Mouse (Mus musculus) lung, embryonic 14.5 days (tissue): ENCODE results near the gene Fat4. TPM values are rescaled to one million over a fixed set of nuclear protein-coding genes. Genes with fewer than 3 reads are reported as not detected.

ENCODE experiments used
- ATAC-seq: fragments of 200-750 bp; cut with Nextera tagmentation; 2 replicates; pipeline ENCODE4 v1.8.0; 2017; ENCODE audit warnings: mild to moderate bottlenecking, moderate TSS enrichment, moderate library complexity; ENCODE audit not compliant: insufficient read depth
- DNase-seq: peaks from one replicate; pipeline ENCODE4 v3.0.0-alpha.2; 2015
- H3K27ac ChIP-seq: fragments of 300-500 bp; sonication (generic); 2 replicates; pipeline ENCODE4 v1.5.1; 2014; ENCODE audit warnings: low read depth, mild to moderate bottlenecking, moderate library complexity
- H3K27me3 ChIP-seq: fragments of 300-500 bp; sonication (generic); 2 replicates; pipeline ENCODE4 v1.6.1; 2014; ENCODE audit warnings: low read length, control low read depth; ENCODE audit not compliant: insufficient read depth
- H3K36me3 ChIP-seq: fragments of 300-500 bp; sonication (generic); 2 replicates; pipeline ENCODE4 v1.6.1; 2014; ENCODE audit warnings: control low read depth; ENCODE audit not compliant: insufficient read depth
- H3K4me1 ChIP-seq: fragments of 300-500 bp; sonication (generic); 2 replicates; pipeline ENCODE4 v1.6.1; 2014; ENCODE audit warnings: antibody characterized with exemption, control low read depth; ENCODE audit not compliant: insufficient read depth
- H3K4me2 ChIP-seq: fragments of 300-500 bp; sonication (generic); 2 replicates; pipeline ENCODE4 v1.6.1; 2014; ENCODE audit warnings: mild to moderate bottlenecking
- H3K4me3 ChIP-seq: fragments of 300-500 bp; sonication (generic); 2 replicates; pipeline ENCODE4 v1.5.1; 2014; ENCODE audit warnings: low read depth, low read length
- H3K9ac ChIP-seq: fragments of 300-500 bp; sonication (generic); 2 replicates; pipeline ENCODE4 v1.6.1; 2014
- H3K9me3 ChIP-seq: fragments of 300-500 bp; sonication (generic); 2 replicates; pipeline ENCODE4 v1.6.1; 2016; ENCODE audit warnings: low read depth, low read length, control low read depth
- CTCF ChIP-seq: IDR thresholded peaks from 2 replicates; pipeline ENCODE4 v1.5.1; 2016; ENCODE audit warnings: antibody characterized with exemption, low read depth
- WGBS: fragments of 180-500 bp; shearing (Covaris S2); extraction: QIAGEN DNeasy Blood & Tissue Kit; methylation state at CpG from one replicate; pipeline ENCODE4 v1.1.7; 2014; 5-methylcytosine and 5-hydroxymethylcytosine counted together
- polyA plus RNA-seq: library from polyadenylated mRNA; unstranded; fragments of >200 nt; fragmentation: Nextera tagmentation; extraction: Ambion mirVana; gene quantifications from 2 replicates; pipeline ENCODE4 v1.2.1, GENCODE M21; 2014

Fat4 gene
- polyA plus RNA-seq, 1 experiment from 2014 or later, result 9.3 TPM

- Histone ChIP-seq H3K9ac (no peak overlapping the region), H3K4me1 (no peaks in the 10 kb centered on the region), H3K36me3 (no peaks in the 10 kb centered on the region), H3K4me3 (no peak overlapping the region), H3K27me3 (no peaks in the 10 kb centered on the region), H3K9me3 (no peaks in the 10 kb centered on the region), H3K4me2 (no peak overlapping the region), H3K27ac (no peak overlapping the region)
- 35% methylated on average over 5 of the region's 5 CpGs for WGBS
- peak; percentile 44 for TF ChIP-seq CTCF
- ATAC-seq (no peak), DNase-seq (peak; percentile 50)
Measured at GRCm38 (mm10) chr3:38860683-38861082, 26.1 kb upstream of the Fat4 start.

DNA sequence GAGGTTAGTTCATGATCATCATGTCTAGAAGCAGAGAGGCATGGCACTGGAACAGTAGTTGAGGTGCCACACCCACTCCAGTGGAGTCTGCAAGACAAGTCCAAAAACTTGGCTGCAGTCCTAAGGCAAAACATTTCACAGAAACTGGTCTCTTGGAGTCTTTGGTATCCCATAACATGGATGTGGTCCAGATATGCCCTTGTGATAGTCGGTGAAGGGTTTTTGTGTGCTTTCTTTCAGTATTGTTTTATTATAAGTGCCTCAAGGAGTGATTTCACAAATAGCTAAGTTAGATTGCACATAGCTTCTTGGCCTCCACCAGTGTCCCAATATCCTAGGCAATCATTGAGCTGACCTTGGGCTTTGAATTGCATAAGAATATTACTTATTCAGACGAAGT, 15.4 kb upstream of the Fat4 start:
- no peaks in the 10 kb centered on the region for H3K27me3 ChIP-seq
- no peak for TF ChIP-seq CTCF
- no peak overlapping the region for H3K27ac ChIP-seq
- no peaks in the 10 kb centered on the region for H3K4me1 ChIP-seq
- WGBS, result 81% methylated on average over 2 of the region's 2 CpGs
- H3K4me2 ChIP-seq, result no peak overlapping the region
- no peaks in the 10 kb centered on the region for H3K9me3 ChIP-seq
- no peak overlapping the region for H3K4me3 ChIP-seq
- no peak for DNase-seq
- ATAC-seq, result no peak
- no peaks in the 10 kb centered on the region for H3K36me3 ChIP-seq
- no peak overlapping the region for H3K9ac ChIP-seq

GRCm38 (mm10) chr3:38875872-38876271, 10.9 kb upstream of the Fat4 start:
- ATAC-seq, result no peak
- Histone ChIP-seq H3K4me1 (no peaks in the 10 kb centered on the region), H3K4me2 (no peak overlapping the region), H3K9ac (no peak overlapping the region), H3K9me3 (no peaks in the 10 kb centered on the region), H3K27ac (no peak overlapping the region), H3K4me3 (no peak overlapping the region), H3K27me3 (no peaks in the 10 kb centered on the region), H3K36me3 (no peaks in the 10 kb centered on the region)
- no peak for DNase-seq
- peak; percentile 42; the same call in 1 of the 2 replicates for TF ChIP-seq CTCF
- whole genome bisulfite sequencing, result 82% methylated on average over 2 of the region's 2 CpGs

DNA sequence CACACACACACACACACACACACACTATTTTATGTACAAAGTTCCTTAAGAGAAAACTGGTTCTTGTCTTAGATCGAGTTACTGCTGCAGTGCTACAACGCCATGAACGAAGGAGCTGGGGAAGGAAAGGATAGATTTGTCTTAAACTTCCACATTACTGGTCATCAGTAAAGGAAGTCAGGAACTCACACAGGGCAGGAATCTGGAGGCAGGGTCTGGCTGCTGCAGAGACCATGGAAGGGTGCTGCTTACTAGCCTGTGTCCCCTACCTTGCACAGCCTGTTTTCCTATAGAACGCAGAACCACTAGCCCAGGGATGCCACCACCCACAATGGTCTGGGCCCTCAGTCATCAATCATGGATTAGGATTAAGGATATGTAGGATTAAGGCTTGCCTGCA, 10.0 kb upstream of the Fat4 start:
- WGBS, result 92% methylated on average over 4 of the region's 4 CpGs
- DNase-seq (no peak), ATAC-seq (no peak)
- Histone ChIP-seq H3K27ac (no peak overlapping the region), H3K36me3 (no peaks in the 10 kb centered on the region), H3K4me2 (no peak overlapping the region), H3K4me1 (no peaks in the 10 kb centered on the region), H3K9me3 (no peaks in the 10 kb centered on the region), H3K4me3 (no peak overlapping the region), H3K9ac (no peak overlapping the region), H3K27me3 (no peaks in the 10 kb centered on the region)
- TF ChIP-seq CTCF, result no peak

DNA sequence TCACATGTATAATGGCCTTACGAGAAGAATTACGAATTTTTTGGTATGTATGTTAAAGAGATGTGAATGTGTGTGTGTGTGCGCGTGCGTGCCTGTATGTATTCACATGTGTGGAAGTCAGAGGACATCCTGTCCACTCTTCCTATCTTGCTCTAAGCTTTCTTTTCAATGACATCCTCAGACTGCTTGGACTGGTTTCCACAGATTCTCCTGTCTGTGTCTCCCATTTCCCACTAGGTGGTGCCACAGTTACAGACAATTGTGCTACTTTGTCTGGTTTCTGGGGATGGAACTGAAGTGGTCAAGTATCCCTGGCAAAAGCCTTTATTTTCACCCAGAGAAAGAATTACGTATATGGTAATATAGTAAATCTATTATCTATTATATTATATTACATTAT, 4.0 kb upstream of the Fat4 start:
- peak; percentile 84 for TF ChIP-seq CTCF
- WGBS, result 59% methylated on average over 6 of the region's 6 CpGs
- no peak overlapping the region for H3K4me3 ChIP-seq
- ATAC-seq (no peak), DNase-seq (peak; percentile 91)
- no peaks in the 10 kb centered on the region for H3K36me3 ChIP-seq
- no peak overlapping the region for H3K9ac ChIP-seq
- H3K27me3 ChIP-seq, result no peaks in the 10 kb centered on the region; the same call in 1 of the 2 replicates
- no peaks in the 10 kb centered on the region for H3K4me1 ChIP-seq
- no peak overlapping the region for H3K4me2 ChIP-seq
- no peak overlapping the region for H3K27ac ChIP-seq
- no peaks in the 10 kb centered on the region for H3K9me3 ChIP-seq

DNA sequence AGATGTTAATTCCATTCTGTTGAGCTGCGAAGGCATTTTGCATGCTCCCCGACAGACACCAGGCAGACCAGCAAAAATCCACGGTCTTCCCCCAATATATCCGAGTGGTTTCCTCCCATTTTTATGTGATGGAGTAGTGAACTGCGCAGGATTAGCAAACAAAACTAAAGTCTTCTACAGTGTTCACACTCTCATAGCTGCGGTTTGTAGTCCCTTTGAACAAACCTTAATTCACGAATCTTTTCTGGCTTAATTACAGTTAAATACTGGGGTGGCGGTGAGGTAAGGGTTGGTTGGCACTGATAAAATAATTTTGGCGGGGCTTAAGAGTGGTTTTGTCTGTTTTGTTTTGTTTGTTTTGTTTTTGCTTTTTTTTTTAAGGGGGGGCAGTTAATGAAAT, 3.1 kb upstream of the Fat4 start:
- TF ChIP-seq CTCF, result no peak
- H3K4me3 ChIP-seq, result no peak overlapping the region
- no peak for ATAC-seq

DNA sequence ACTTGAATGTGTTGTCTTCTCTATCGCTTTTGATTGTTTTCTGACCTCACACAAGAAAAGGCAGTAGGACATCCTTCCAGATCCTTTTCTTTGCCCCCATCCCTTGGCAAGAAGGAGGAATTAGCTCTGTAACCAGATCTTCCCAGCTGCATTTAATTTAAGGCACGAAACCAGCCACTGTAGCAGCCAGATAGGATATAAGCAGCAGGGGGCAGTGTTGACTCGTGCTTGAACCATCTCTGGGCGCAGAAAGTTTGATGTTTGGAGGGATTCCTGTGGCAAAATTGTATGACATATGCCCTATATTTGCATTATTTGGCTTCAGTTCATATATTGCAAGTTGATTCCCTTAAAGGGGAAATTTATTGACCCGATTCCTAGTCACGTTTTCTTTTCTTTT, 2.5 kb upstream of the Fat4 start:
- Histone ChIP-seq H3K27ac (0 out of 2 replicates have a peak overlapping the region, but pooled peaks have one; percentile 13), H3K27me3 (no peaks in the 10 kb centered on the region; the same call in 1 of the 2 replicates), H3K4me3 (peak overlapping the region; percentile 79), H3K4me2 (peak overlapping the region; percentile 96), H3K9ac (no peak overlapping the region; the same call in 1 of the 2 replicates), H3K4me1 (peaks cover 10% of the 10 kb centered on the region), H3K9me3 (no peaks in the 10 kb centered on the region), H3K36me3 (peaks cover 2% of the 10 kb centered on the region; the same call in 1 of the 2 replicates)
- peak; percentile 91 for TF ChIP-seq CTCF
- ATAC-seq (peak; percentile 26; the same call in 1 of the 2 replicates), DNase-seq (peak; percentile 98)
- WGBS, result 0% methylated on average over 6 of the region's 6 CpGs

More for the DNA sequence above, 3.1 kb upstream of the Fat4 start:
- no peak for DNase-seq
- Histone ChIP-seq H3K27me3 (no peaks in the 10 kb centered on the region; the same call in 1 of the 2 replicates), H3K4me1 (peaks cover 7% of the 10 kb centered on the region), H3K27ac (0 out of 2 replicates have a peak overlapping the region, but pooled peaks have one; percentile 13), H3K36me3 (no peaks in the 10 kb centered on the region), H3K4me2 (peak overlapping the region; percentile 96), H3K9ac (no peak overlapping the region), H3K9me3 (no peaks in the 10 kb centered on the region)
- WGBS, result 42% methylated on average over 9 of the region's 9 CpGs
